Mouse (Mus musculus) cerebral cortex, adult 2 months (tissue): ENCODE measurements around the gene Rnaseh2a.

Source experiments
- WGBS: fragments of 180-500 bp; shearing (Covaris S2); methylation state at CpG from one replicate; pipeline ENCODE4 v1.1.7; 2018; 5-methylcytosine and 5-hydroxymethylcytosine counted together

The Rnaseh2a gene

GRCm38 (mm10) chr8:84967532-84968304, 1.8 kb downstream of the Rnaseh2a start:
- 89% methylated on average over 13 of the region's 13 CpGs for WGBS

DNA sequence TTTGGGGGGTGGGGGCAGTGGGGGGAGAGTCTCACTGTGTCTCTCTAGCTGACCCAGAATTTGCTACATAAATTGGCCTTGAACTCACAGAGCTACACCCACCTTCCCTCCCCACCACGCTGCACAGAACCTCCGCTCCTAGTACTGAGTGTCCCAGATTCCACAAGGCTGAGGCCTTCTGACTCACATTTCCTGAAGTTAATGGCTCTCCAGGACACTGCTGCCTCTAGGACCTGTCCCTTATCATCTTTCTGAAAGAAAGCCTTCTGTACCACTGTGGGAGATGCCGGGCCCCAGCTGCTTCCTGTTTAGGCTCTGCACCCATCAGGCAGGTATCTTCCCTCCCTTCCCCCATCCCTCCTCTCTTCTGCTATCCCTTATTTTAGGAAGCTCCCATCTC, 3.0 kb downstream of the Rnaseh2a start:
- 58% methylated on average over 3 of the region's 3 CpGs for WGBS

GRCm38 (mm10) chr8:84965731-84966291, 3.8 kb downstream of the Rnaseh2a start:
- under 1% methylated on average over 41 of the region's 41 CpGs for WGBS

DNA sequence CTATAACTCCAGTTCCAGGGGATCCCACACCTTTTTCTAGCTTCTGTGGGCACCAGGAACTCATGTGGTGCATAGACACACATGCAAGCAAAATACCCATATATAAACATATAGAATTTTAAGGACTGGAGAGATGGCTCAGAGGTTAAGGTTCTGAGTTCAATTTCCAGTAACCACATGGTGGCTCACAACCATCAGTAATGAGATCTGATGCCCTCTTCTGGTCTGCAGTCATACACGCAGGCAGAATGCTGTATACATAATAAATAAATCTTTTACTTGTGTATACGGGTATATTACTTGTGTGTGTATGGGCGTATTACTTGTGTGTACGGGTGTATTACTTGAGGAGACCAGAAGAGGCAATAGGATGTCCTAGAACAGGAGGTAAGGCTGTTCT, 5.6 kb downstream of the Rnaseh2a start:
- 84% methylated on average over 4 of the region's 4 CpGs for WGBS

DNA sequence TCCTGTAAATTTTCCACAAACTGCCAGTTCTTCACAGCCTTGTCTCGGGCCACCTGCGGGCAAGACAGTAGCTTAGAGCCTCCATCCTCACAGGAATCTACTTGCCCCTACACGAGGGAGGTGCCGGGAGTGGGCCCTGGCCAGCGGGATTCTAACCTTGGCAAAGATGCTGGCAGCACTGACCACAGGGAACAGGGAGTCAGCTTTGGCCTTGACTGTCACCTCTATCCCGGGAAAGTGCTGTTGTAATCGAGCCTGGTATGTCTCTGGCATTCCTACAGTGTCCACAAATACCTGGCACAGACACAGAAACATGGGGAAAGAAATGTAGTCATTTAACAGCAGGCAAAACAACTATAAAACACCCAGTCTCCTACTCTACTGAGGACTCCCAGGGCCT, 9.8 kb downstream of the Rnaseh2a start:
- WGBS: 91% methylated on average over 7 of the region's 7 CpGs

GRCm38 (mm10) chr8:84956768-84957167, 12.8 kb downstream of the Rnaseh2a start:
- 44% methylated on average over 2 of the region's 2 CpGs for WGBS

DNA sequence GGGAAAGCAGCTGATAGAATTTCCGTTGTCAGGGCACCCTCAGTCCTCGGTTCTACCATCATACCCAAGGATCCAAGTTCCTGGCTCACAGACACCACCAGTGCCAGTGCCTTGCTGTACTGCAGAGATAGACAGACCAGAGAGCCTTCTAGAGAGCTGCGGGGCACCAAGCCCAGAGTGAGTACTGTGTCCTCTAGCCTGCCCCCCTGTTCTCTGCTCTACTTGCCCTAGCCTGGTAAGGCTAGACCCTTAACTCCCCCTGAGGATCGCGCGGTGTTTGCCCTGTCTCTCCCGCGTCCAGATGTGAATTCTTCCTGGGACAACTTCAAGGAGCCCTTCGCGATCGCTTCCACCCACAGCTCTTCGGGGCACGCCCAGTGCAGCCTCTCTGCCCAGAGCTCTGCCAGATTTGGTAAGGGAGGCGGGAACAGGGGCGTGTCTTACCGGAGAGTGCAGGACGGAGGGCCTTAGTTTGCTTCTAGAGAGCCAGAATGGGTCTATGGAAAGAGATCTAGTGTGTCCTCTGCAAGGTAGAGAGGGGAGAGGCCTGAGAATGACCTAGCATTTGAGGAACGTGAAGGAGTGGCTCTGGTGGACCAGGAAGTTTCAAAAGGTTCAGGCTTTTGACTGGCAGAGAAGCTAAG, 16.8 kb downstream of the Rnaseh2a start:
- WGBS: 12% methylated on average over 18 of the region's 18 CpGs

DNA sequence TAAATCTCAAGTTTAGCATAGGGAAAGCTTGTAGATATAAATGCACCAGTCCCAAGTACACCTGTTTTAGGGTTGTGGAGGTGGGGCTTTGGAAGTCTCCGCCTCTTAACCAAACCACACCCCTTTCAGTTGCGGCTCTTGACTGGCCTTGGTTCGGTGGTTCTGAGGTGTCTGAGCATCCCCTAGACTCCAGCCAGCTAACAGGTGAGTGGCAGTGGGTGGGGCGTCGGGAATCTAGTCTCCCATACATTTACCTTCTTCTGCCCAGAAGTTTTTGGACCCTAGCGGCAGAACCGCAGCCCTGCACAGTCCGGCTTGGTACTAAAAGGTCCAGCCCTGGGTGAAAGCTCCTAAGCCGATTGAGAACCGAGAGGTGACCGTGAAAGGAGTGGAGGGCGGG, 19.8 kb downstream of the Rnaseh2a start:
- WGBS: 15% methylated on average over 12 of the region's 12 CpGs

- 25% methylated on average over 9 of the region's 9 CpGs for WGBS
Measured at GRCm38 (mm10) chr8:84947241-84947545, 22.4 kb downstream of the Rnaseh2a start.

GRCm38 (mm10) chr8:84946528-84947240, 22.9 kb downstream of the Rnaseh2a start, which contains the start of gene Rtbdn:
Rtbdn (plus strand) TSS chr8:84946991.
- 4% methylated on average over 17 of the region's 17 CpGs for WGBS

DNA sequence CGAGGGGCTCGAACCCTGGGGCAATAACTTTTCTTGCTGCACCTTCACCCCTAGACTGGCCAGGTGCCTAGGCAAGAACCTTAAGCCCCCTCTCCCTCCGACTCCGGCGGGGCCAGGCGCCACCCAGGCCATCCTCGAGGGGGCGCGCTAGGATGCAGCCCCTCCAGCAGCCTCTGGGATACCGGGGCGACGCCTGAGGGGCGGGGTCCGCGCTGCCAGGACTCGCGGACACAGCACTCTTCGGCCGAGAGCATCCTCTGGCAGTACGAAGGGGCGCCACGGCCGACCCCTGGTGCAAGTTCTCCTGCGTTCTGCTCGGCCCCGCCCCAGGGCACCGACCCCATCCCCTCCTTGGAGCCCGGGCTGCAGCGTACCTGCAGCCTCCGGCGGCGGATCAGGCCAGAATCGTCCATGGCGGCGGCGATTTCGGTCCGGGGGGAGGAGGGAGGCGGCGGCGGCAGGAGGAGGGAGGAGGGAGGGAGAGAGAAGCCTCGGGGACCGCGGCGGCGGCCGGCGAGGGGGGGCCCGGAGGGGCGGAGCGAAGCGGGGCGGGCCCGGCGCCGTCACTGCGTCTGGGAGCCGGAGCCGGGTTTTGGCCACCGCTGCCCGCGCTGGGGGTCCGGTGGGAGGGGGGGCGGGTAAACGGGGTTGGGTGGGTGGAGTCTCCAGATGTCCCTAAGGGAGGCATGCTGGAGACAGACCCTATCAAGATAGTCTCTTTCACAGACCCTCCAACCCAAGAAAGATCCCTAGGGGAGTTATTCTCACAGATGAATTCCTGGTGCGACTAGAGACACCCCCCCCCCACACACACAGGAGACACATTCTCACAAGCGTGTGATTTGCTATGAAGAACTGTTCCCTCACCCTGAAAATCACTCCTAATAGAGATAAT, 23.7 kb downstream of the Rnaseh2a start:
- 2% methylated on average over 61 of the region's 67 CpGs for WGBS

DNA sequence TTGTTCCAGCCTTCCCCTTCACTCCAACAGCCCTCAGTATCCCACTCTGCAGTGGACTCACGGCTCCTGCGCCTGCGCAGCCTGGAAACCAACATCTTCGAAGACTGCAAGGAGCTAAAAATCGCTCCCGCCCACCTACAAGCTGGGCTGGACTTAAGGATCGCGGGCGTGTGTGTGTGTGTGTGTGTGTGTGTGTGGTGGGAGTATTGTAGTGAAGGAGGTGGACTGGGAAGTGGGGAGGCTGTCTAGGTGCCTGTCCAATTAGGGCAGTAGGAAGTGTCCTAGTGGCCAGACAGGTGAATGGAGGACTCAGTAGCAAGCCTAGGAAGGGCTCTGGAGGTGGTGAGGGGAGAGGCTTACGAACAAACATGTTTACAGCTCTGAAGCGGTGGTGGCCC, 24.3 kb downstream of the Rnaseh2a start:
- under 1% methylated on average over 11 of the region's 11 CpGs for WGBS

DNA sequence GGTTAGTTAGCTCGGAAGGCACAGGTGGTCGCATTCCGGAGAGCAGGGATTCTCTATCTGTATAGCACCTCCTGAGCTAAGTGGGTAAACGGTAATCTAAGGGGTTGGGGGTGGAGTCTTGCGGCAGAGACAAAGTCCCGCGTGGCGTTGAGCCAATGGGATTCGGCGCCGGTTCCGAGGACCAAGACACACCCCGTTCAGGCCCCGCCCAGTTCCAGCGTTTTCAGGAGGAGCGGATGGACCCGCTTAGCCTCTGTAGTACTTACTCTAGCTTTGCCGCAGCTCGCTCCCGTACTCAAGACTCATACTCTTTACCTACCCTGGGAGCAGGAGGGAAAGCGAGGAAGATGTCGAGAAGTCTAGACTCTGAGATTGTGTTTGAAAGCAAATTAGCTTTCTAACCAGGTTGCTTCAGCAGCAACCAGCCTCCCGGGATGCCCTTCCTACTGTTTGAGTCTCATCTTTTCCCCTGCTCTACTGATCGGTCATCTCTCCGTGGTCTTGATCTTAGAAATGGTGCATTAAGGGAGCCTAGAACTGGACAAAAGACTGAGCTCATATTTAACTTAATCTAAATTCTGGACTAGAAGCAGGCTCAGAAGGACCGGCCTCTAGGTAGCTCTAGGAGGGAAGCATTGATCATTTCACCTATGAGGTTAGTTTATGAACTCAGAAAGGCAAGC, 24.9 kb downstream of the Rnaseh2a start:
- 2% methylated on average over 26 of the region's 26 CpGs for WGBS

GRCm38 (mm10) chr8:84943699-84944098, 25.9 kb downstream of the Rnaseh2a start:
- WGBS: 39% methylated on average over 4 of the region's 4 CpGs

DNA sequence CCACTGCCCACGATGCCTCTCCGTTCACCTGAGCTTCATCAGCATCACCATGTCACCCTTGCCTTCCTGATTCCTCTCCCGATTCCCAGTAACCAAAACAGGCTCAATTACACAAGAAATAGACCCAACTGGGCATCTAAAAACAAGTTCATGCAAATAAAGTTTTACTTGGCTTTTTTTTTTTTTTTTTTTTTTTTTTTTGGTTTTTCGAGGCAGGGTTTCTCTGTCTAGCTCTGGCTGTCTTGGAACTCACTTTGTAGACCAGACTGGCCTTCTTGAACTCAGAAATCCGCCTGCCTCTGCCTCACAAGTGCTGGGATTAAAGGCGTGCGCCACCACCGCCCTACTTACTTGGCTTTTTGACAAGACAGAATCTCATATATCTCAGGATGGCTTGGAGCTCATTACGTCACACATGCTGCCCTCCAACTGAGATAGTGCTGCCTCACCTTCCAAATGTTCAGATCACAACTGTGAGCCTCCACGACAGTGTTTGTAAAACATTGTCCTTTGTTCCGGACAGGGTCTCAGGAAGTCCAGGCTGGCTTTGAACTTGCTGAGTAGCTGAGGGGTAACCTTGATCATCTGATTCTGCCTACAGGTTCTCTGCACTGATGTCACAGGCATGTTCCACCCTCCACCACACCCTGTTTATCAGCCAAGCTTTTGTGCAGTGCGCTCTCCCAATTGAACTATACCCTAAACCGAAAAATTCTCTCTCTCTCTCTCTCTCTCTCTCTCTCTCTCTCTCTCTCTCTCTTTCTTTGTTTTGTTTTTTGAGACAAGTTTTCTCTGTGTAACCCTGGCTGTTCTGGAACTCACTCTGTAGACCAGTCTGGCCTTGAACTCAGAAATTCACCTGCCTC, 31.7 kb downstream of the Rnaseh2a start:
- 47% methylated on average over 13 of the region's 13 CpGs for WGBS

DNA sequence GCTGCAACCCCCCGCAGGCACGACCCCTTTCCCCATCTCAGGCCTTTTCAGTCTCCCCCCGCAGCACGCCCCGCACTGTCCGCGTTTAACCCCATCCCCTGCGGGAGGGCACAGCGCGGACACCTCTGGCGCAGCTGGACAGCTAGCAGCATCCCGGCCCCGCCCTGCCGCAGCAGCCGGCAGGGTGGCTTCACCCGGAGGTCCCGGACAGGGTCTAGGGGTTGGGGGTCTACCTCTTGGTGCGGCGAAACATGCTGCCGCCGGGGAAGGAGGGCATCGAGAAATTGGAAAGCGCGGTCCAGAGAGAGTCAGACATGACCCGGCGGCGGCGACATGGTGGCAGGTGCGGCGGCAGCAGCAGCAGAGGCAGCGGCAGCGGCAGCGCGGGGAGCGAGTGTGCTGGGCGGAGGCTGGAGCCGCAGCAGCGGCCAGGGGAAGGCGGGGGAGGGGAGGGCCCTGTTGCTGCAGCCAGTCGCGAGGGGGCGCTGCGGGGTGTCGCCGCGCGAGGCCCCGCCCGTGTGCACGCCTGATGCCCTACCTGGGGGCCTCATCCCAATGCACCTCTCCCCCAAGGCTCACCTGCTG, 32.5 kb downstream of the Rnaseh2a start, which contains the start of gene Mast1:
Gene Mast1 (minus strand): TSS at position 398 of the 585 bp plus-strand sequence.
- under 1% methylated on average over 49 of the region's 50 CpGs for WGBS

- WGBS: 9% methylated on average over 23 of the region's 23 CpGs
Measured at GRCm38 (mm10) chr8:84936041-84936961, 33.3 kb downstream of the Rnaseh2a start.

GRCm38 (mm10) chr8:84935489-84935888, 34.1 kb downstream of the Rnaseh2a start:
- 11% methylated on average over 14 of the region's 14 CpGs for WGBS
